Mouse (Mus musculus) ovary, postnatal 14 days (tissue): ENCODE data around the gene Sipa1l1.

Experiments
- DNase-seq: peaks from one replicate; pipeline ENCODE4 v3.0.0; 2022; ENCODE audit warnings: low spot score

The Sipa1l1 gene

DNA sequence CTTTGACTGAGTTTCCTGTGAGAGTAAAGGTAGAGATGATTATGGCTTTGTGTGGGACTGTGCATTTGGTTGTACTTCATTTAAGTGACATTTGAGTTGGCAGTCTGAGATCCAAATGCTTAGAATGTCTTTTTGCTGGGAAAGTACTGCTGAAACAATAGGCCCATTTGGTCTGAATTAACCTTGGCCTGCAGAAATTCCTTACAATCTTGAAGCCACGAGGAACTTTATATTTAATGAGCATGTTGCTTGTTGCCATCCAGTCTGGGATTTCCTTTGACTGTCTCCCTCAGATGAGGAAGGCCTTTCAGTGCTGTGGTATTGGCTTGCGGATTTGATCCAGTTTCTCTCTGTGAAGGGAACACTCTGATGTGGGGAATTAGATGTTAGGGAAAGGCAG, 43.9 kb downstream of the Sipa1l1 start:
- no peak for DNase-seq

DNA sequence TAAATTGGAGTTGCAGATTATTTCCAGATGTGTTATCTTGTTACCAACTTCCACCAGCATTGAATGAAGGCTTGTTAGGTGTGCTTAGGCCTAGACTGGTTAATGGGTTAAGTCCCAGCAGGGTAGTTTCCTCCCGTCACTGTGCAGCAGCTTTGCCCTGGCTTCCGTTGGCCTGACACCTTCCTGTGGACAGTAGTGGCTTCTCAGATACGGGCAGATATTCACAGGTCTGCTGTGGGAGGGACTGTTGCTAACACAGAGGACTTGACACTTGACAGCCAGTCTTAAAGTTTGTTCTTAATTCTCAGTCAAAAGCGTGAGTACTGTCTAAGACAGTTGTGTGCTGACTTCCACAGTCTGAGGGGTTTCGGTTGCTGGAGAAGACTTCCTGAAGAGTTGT, 45.8 kb downstream of the Sipa1l1 start:
- DNase-seq = no peak

DNA sequence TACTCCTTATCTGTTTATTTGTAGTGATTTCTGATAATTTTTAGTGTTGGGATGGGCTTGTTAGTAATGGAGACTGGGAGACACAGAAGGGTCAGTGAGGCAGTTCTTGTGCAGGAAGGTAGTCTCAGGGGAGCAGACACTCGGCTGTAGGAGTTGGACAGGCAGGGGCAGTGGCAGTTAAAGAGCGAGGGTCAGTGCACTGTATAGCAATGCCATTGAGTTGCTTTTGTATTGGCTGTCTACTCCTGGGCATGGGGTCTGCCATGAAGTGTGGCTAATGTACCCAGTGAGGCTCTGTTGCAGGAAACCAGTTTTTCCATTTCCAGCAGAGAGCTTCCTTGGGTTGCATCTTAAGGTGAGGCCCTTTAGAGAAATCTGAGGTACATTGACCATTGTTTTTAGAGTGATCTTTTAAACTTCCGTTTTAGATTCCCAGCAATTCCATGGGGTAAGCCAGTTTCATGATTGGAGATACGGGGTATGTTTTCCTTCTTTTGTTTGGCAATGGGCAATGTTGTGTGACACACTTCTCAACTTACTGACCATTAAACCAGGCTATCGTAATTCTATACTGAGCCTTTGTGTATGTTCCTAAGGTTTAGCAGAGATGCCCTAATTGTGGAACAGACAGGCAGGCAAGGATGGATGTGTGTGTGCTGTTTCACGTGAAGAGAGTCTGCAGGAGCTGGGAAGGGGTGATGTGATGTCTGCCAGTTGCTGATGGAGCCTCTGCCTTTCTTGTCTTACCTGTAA, 47.9 kb downstream of the Sipa1l1 start:
- no peak for DNase-seq

DNA sequence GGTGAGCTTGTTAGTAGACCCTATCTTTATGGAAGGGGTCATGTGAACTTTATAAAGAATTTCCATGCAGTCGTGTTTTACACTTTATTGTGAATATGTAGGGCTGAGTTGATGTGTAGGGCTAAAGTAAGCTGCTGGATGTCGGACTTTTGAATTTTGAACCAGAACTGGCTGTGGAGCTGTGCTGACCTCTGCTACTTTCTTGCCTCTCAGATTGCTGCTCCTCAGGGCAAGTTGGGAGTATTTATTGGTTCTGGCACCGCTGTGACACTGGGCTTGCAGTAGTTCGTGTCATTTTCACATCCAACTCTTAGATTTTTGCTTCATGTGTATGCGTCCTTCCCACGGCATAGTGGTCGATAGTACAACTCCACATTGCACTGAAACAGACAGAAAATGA, 49.1 kb downstream of the Sipa1l1 start:
- DNase-seq = no peak

DNA sequence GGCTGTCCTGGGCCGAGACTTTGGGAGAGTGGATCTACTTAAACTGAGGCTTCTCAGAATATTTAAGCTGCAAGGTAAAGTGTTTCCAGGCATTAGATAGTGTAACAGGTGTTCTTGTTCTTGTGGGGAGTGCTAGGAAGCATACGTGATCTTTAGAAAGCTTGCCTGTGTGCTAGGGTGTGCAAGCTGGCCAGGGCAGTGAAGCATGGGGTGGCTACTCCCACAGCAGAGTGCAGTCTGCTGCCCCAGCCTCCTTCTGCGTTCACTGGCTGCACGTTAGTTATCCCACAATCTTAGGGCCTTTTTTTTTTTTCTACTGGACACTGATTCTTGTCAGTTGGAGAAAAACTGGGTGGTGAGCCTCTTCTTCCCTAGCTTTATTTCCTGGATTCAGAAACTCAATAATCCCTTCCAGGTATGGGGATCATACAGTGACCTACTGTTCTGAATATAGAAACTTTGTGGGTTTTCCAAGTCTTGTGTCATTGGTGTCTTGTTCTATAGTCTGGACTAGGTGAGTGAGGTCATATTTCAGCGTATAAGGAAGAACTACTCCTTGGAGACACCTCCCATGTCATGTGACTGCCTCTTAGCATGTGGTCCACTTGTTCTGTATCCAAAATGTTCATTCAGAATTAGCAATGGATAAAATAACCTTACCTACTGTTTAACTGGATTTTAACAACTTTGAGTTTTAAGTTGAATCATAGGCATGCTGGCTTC, 51.4 kb downstream of the Sipa1l1 start:
- DNase-seq = no peak

DNA sequence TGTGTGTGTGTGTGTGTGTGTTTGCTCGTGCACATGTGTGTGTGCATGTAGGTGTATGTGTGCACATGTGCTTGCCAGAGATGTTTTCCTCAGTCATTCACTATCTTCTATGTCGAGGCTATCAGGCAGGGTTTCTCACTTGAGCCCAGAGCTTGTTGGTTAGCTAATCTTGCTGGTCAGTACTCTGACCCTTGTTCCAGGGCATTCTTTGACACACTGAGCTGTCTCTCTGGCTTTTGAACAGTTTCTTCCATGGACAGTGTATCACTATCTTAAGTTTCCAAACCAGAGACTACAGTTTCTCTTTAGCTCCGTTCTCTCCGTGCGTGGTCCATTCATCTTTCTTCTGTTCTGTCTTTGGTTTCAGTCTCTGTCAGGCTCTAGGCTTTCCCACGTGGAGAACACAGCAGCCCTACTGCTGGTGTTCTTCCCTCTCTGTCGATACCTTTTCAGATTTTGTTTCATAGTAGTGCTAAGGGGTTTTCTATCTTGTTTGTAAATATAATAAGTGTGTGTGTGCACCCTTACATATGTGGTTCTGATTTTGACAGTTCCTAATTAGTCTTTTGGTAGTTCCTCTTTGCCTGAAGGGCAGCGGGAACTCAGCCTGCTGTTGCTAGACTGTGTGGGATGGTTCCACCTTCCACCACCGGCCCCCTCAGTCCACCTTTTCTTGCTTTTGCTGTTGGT, 54.2 kb downstream of the Sipa1l1 start:
- no peak for DNase-seq

DNA sequence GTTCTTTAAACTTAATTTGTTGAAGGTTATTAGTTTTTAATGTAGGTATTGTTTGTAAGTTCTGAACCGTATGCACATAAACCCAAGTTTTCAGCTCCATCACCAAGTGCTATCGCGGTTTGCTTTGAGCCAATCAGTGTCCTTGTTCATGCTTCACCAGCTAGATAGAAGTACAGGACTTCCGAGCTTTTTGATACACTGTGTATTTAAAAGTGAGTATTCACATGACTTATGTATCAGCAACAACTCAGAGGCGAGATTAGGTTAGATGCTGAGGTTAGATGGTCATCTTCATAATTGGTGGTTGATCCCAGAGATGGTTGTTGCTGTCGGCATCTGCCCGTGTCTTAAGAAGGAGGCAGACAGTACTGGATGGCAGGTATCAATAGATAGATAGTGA, 55.7 kb downstream of the Sipa1l1 start:
- no peak for DNase-seq

DNA sequence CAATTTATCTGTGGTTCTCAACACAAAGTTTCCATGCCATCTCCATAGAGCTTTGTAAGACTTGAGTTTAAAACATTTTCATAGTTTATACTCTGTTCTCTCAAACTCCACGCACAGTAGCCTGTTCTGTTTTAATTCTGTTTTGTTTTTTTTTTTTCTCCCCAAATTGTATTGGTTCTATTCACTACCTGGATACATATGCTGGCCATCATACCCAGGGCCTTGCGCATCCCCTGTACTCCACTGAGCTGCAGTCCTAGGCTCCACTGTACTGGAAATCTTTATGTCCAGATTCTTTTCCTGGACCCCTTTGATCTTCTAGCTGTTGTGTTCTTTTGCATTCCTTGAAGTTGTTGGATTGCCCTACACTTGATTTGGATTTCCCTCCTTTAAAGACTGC, 56.2 kb downstream of the Sipa1l1 start:
- no peak for DNase-seq

DNA sequence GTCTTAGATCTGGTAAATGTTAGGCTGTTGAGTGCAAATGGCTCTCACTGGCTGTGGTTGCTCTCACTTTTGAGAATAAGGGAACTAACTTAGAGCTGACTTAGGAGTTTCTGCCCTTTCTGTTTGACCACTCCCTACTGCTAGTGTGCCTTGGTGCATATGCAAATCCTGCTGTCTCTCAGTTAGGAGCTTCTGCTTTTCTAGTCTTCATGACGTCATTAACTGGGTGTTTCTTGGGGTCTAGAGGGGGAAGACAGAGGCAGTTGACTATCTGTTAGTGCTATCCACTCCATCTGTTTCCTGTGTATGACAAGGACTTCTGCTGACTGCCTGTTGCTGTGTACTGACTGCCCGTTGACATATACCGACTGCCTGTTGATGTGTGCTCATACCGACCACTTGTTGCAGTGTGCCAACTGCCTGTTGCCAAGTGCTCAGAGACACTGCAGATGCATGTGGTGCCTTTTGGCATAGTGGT, 56.7 kb downstream of the Sipa1l1 start:
- no peak for DNase-seq

DNA sequence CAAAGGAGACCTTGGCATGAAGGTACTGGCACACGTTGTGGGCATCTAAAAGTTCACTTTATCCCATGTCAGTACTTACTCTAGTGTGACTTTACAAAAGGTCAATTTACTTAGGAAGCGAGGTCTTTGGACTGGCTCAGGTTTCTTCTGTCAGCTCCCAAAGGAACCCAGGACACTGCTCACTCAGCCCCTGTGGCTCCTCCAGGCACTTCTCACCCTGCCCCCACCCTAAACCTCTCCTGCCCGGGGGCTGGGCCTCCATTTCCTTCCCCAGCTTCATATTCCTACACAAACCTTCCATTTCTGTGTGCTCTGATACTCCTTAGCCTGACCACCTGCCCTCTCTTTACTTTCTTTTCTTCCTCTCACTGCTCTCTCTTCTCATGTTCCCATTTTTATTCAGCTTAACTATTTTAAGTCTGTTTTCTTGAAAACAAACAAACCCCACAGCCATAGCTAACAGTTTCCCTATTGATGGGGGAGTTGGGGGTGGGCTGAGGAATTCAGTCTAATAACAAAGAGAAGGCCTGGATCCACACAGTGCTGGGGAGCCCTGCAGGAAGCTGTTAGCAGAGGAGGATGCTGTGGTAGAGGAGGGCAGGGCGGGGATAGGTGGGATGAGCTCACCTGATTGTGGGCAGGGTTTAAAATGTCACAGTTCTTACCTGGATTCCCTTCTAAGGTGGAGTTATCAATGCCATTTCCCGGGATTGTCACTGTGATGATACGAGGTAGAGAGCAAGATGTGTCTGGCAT, 57.4 kb downstream of the Sipa1l1 start:
- DNase-seq = no peak

DNA sequence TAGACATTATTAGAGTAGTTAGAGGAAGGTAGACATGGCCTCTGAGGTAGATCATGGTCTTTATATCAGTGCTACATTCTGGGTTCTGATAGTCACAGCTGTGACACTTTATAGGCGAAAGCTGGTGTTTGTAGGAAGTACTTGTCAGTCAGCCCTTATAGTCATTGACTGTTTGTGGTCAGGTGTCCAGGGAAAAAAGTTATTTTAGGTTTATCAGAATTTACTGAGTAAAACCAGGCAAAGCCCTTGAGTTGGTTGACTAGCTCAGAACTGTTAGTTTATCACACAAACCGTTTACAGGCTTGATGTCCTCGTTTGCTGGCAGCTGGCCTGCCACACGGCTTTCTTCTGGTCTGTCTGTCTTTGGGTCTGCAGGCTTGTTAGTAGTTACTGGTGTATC, 61.0 kb downstream of the Sipa1l1 start:
- DNase-seq = no peak

DNA sequence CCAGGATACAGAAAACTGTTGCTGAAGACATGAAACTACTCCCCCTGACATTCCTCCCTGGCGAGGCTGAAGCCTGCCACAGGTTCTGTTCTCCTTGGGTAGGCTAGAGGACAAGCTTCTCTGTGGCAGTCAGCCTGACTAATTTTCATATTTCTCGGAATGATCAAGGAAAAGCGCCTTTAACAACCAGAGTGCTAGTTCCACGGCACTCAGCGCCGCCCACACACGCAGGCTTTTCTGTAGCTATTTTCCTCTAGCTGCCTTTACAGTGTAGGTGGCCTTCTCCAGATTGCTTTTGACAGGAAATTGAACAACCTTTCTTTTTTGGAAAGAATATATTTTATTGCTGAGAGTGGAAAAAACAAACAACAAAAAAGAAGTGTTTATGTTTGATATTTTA, 62.1 kb downstream of the Sipa1l1 start:
- no peak for DNase-seq

DNA sequence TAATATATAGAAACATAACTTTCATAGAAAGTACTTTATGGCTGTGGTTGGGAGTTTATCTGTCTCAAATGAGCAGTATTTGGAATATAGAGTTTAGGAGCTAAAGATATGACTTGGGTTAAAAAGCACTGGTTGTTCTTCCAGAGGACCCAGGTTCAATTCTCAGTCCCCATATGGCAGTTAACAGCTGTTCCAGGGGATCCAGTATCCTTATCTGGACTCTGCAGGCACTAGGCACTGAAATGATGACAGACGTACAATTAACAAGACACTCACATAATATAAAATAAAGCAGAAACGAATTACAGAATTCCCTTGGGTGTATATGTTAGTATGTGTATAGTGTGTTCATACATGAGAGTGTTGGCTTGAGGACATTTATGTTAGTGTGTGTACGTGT, 64.1 kb downstream of the Sipa1l1 start:
- DNase-seq = no peak

DNA sequence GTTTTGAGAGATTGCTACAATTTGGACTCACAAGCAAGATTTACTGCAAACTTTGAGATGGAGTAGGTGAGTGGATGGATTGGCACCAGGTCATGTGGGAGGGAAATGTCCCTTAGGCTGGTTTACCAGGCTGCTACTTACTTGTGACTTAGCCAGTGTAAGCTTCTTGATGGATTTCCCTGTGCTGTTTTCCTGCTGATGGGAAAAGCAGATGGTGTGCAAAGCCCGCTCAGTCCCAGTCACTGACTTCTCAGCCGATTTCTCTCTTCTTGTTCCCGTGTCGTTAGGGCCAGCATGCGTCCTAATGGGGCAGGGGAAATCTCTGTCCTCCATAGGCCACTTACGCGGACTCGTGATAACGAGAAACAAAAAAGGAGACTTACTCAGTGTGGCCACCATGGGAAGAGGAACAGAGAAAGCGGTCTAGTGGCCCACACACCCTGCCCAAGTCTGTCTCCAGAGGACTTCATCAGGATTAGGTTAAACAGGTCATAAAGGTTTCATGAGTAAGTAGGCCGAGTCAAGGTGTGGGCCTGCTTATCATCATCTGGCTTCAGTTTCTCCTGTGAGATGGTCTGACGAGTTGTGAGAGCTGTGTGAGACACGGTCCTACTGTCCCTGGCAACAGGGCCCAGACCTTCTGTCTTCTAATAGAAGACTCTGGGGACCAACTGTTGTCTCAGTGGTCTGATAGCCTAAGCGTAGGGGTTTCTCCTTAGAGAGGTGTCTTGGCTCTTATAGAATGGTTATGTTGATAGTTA, 65.5 kb downstream of the Sipa1l1 start:
- DNase-seq = no peak

DNA sequence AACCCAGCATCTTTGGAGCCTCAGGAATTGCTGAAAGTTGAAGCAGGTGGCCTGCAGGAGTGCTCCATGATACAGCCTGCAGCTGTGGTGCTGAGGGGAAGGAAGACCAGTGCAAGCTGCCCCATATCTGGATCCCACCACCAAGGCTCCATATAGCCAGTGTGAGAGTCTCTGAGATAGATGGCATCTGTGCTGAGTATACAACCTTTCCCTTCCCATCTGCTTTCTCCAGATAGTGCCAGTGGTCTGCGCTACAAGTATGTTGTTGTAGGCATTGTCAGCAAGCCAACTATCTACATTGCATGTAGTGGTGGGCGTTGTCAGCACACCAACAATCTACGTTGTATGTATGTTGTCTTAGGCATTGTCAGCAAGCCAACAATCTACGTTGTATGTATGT, 68.0 kb downstream of the Sipa1l1 start:
- DNase-seq = no peak

DNA sequence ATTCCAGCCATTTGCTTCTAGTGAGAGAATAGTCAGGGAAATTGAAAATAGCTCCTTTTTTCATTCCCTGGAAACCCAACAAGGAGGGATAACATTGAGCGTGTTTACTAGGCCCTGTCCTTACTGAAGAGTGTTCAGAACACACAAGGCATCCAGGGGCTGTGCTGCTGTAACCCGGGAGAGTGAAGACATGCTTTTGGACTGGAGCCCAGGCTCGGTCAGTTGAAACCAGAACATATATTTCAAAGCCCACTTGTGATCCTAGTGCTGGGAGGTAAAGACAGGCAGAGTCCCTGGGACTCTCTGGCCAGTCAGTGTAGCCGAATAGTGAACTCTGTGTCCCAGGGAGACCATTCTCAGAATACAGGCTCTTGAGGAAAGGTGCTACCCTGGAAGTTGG, 68.8 kb downstream of the Sipa1l1 start:
- DNase-seq = no peak

DNA sequence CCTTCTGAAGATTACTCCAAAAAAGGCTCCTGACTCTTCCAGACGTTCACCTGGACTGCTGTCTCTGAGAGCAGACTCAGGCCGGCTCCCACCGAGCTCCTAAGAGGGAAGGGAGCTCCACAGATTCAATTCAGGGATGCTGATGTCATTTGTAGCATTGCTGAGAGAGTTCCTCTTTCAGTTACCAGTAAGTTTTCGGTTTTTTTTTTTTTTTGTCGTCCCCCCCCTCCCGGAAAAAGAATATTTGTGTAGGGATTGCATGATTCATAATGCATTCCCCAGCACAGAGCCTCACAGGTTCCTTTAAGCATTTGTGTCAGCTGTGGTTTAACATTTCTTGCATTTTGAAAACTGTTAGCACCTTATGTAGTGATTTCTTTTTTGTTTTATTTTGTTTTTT, 71.6 kb downstream of the Sipa1l1 start:
- no peak for DNase-seq

DNA sequence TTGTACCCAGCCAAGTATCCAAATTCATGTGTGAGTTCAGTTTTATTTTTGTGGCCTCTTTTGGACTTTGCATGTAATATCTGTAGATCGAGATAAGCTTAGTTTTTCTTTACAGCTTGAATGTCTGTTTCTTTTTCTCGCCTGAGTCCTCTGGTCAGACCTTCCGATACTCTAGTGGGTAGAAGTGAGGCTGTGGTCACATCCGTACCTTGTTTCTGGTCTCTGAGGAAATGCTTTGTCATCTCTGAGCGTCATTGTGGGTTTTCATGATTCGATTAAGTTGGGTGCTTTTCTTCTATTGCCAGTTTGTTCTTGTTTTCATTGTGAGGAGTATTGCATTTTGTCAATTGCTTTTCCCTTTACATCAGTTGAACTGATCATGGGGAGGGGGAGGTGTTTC, 76.1 kb downstream of the Sipa1l1 start:
- DNase-seq = no peak

DNA sequence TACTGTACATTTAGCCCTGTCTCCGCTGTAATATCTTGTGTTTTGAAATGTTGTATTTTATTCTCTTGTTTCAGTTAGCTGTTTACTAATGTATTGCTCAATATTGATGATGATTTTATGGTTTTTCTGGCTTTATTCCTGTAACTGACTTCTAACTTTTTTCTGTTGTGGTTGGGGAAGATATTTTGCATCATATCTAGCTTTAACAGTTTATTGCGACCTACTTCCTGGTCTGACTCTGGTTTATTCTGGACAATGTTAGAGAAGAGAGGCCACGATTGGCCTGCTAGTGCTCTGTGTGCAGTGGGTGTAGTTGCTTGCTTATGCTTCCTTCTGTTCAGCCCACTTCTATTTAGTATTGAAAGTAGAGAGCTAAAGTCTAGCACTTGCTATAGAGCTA, 77.3 kb downstream of the Sipa1l1 start:
- DNase-seq = no peak

DNA sequence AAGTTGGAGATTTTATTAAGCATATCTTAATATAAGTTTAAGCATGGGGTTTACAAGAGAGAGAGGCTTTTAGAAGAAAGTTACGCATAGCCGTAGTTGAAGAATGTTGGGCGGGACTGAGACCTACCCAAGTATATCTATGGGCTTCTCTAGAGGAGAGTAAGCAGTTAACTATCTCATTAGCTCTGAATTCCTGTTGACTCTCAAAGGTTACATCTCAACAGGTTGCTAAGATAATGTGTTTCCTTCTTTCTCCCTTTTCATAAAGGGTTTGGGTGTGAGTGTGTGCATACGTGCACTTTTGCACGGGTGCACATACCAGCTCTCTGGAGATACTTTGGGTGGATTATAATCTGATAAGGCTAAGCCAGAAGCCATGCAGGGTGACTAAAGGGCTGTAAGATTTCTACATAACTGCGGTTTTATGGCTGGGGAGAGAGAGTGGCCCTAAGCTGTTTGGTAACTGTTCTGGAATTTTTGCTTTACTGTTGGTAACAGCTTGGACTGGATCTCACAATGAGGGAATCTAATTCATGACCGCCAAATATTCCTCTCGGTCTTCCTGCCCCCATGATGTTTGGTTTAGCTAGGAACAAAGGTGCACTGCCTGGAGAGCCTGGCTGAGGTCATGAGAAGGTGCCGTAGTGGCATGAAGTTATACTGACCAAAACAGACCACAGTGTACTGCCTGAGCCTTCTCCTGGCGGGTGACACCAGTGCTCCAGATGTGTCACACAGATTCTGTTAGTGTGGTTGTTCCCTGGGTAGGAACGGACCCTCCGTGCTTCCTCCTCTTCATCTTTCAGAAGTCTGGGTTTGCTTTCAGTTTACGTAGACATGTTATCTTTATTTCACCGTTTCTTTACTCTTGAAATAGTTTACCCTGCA, 78.5 kb downstream of the Sipa1l1 start:
- no peak for DNase-seq

DNA sequence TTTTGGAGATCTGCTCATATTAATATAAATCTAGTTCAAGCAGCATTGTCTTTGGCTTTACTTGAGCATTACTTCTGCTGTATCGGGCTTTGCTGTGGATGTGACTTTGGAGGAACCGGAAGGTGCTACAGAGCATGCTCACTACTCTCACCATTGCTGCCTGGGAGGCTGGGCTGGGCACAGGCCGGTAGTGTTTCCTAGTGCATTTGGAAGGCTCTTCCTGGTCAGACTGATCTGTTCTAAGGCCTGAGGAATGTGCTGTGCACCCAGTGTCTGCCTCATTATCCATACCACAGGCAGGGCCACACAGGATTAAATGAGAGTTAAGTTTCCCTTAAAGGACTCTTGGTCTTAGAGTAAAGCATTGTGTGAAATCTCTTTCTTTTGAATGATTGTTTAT, 79.4 kb downstream of the Sipa1l1 start:
- no peak for DNase-seq
